Mouse (Mus musculus): Measurements from ENCODE around the gene Hist1h2bg. TPM values are rescaled to one million over a fixed set of nuclear protein-coding genes. Genes with fewer than 3 reads are reported as not detected.
"Not testable (repeated sequence)": the region's sequence is repeated elsewhere in the genome, so short reads cannot be mapped to it uniquely, and the experiment has no call there.

The Hist1h2bg gene
- polyA plus RNA-seq, 1 experiment from 2014 or later, result 7.5 TPM

GRCm38 (mm10) chr13:23532262-23533075 is 38.7 kb upstream of the Hist1h2bg start:
- H3K9ac ChIP-seq (replicated peaks), result peak overlapping the region; percentile 80
- ATAC-seq, result no peak
- 22% methylated on average over 9 of the region's 9 CpGs for WGBS
- no peaks in the 10 kb centered on the region for H3K9me3 ChIP-seq
- no peaks in the 10 kb centered on the region for H3K27me3 ChIP-seq
- H3K4me3 ChIP-seq (replicated peaks), result peak overlapping the region; percentile 55
- H3K36me3 ChIP-seq, result no peaks in the 10 kb centered on the region
- peak overlapping the region; percentile 76 for H3K4me2 ChIP-seq (replicated peaks)
- peak overlapping the region; percentile 98 for H3K27ac ChIP-seq
- peaks cover 53% of the 10 kb centered on the region for H3K4me1 ChIP-seq (replicated peaks)

GRCm38 (mm10) chr13:23533560-23534367 is 37.4 kb upstream of the Hist1h2bg start, which contains the start of gene Hist1h2af:
TSS of gene Hist1h2af (plus strand) at chr13:23533906.
- 0% methylated on average over 25 of the region's 53 CpGs for WGBS
- peak within 1 kb of the TSS; percentile 54 for H3K9ac ChIP-seq (replicated peaks)
- peak; percentile 49; the same call in 1 of the 2 replicates for ATAC-seq
- H3K4me2 ChIP-seq (replicated peaks), result peak within 1 kb of the TSS; percentile 76
- not testable (repeated sequence) for H3K9me3 ChIP-seq, H3K27me3 ChIP-seq, H3K36me3 ChIP-seq
- peak within 1 kb of the TSS; percentile 98 for H3K27ac ChIP-seq
- H3K4me1 ChIP-seq (replicated peaks), result peaks cover 53% of the 10 kb centered on the region
- H3K4me3 ChIP-seq (replicated peaks), result peak within 1 kb of the TSS; percentile 55

- peaks cover 47% of the 10 kb centered on the region for H3K4me1 ChIP-seq (replicated peaks)
- peak overlapping the region; percentile 76 for H3K4me2 ChIP-seq (replicated peaks)
- under 1% methylated on average over 15 of the region's 15 CpGs for WGBS
- H3K9me3 ChIP-seq, result no peaks in the 10 kb centered on the region
- peak overlapping the region; percentile 55 for H3K4me3 ChIP-seq (replicated peaks)
- H3K9ac ChIP-seq (replicated peaks), result peak overlapping the region; percentile 48
- peak overlapping the region; percentile 72 for H3K27ac ChIP-seq
- no peaks in the 10 kb centered on the region for H3K36me3 ChIP-seq
- H3K27me3 ChIP-seq, result no peaks in the 10 kb centered on the region
- peak; percentile 0; the same call in 1 of the 2 replicates for ATAC-seq
Measured at GRCm38 (mm10) chr13:23534368-23535131, 36.6 kb upstream of the Hist1h2bg start.

GRCm38 (mm10) chr13:23535137-23536075 is 35.8 kb upstream of the Hist1h2bg start, which contains the start of gene Hist1h3g:
TSS of gene Hist1h3g (plus strand) at chr13:23535422.
- H3K4me2 ChIP-seq (replicated peaks), result peak within 1 kb of the TSS; percentile 76
- H3K36me3 ChIP-seq, H3K9me3 ChIP-seq, H3K27me3 ChIP-seq: not testable (repeated sequence)
- ATAC-seq, result peak; percentile 91
- peaks cover 42% of the 10 kb centered on the region for H3K4me1 ChIP-seq (replicated peaks)
- peak within 1 kb of the TSS; percentile 72 for H3K27ac ChIP-seq
- H3K4me3 ChIP-seq (replicated peaks), result peak within 1 kb of the TSS; percentile 55
- WGBS, result under 1% methylated on average over 48 of the region's 62 CpGs
- peak within 1 kb of the TSS; percentile 59 for H3K9ac ChIP-seq (replicated peaks)

GRCm38 (mm10) chr13:23536076-23536822 is 34.9 kb upstream of the Hist1h2bg start:
- Histone ChIP-seq H3K27ac (no peak overlapping the region), H3K36me3 (no peaks in the 10 kb centered on the region), H3K4me1 (replicated peaks) (peaks cover 42% of the 10 kb centered on the region), H3K4me2 (replicated peaks) (peak overlapping the region; percentile 76), H3K27me3 (no peaks in the 10 kb centered on the region), H3K9me3 (no peaks in the 10 kb centered on the region), H3K4me3 (replicated peaks) (peak overlapping the region; percentile 55), H3K9ac (replicated peaks) (peak overlapping the region; percentile 59)
- ATAC-seq, result no peak
- 18% methylated on average over 7 of the region's 7 CpGs for WGBS

GRCm38 (mm10) chr13:23537006-23537710 is 34.0 kb upstream of the Hist1h2bg start:
- no peaks in the 10 kb centered on the region for H3K9me3 ChIP-seq
- WGBS, result 79% methylated on average over 3 of the region's 3 CpGs
- no peak overlapping the region for H3K9ac ChIP-seq (replicated peaks)
- no peaks in the 10 kb centered on the region for H3K36me3 ChIP-seq
- no peak for ATAC-seq
- no peaks in the 10 kb centered on the region for H3K27me3 ChIP-seq
- peak overlapping the region; percentile 76 for H3K4me2 ChIP-seq (replicated peaks)
- H3K4me3 ChIP-seq (replicated peaks), result no peak overlapping the region; the same call in 1 of the 2 replicates
- H3K4me1 ChIP-seq (replicated peaks), result peaks cover 38% of the 10 kb centered on the region
- H3K27ac ChIP-seq, result no peak overlapping the region

- H3K9ac ChIP-seq (replicated peaks), result no peak overlapping the region
- H3K36me3 ChIP-seq, result no peaks in the 10 kb centered on the region
- H3K4me2 ChIP-seq (replicated peaks), result no peak overlapping the region
- no peak overlapping the region for H3K4me3 ChIP-seq (replicated peaks)
- no peak overlapping the region for H3K27ac ChIP-seq
- H3K9me3 ChIP-seq, result no peaks in the 10 kb centered on the region
- peaks cover 33% of the 10 kb centered on the region for H3K4me1 ChIP-seq (replicated peaks)
- WGBS, result 75% methylated on average over 5 of the region's 5 CpGs
- no peak for ATAC-seq
- H3K27me3 ChIP-seq, result no peaks in the 10 kb centered on the region
Measured at GRCm38 (mm10) chr13:23538249-23538648, 32.9 kb upstream of the Hist1h2bg start.

GRCm38 (mm10) chr13:23539821-23540220 is 31.4 kb upstream of the Hist1h2bg start:
- not testable (repeated sequence) for H3K9me3 ChIP-seq; H3K27ac ChIP-seq; H3K4me2 ChIP-seq (replicated peaks); H3K27me3 ChIP-seq; H3K36me3 ChIP-seq; H3K4me3 ChIP-seq (replicated peaks); H3K9ac ChIP-seq (replicated peaks); ATAC-seq
- 70% methylated on average over 1 of the region's 1 CpGs for WGBS
- peaks cover 25% of the 10 kb centered on the region for H3K4me1 ChIP-seq (replicated peaks)

GRCm38 (mm10) chr13:23541497-23541896 is 29.7 kb upstream of the Hist1h2bg start:
- Histone ChIP-seq H3K36me3 (no peaks in the 10 kb centered on the region), H3K4me2 (replicated peaks) (no peak overlapping the region), H3K4me3 (replicated peaks) (no peak overlapping the region), H3K27ac (no peak overlapping the region), H3K9ac (replicated peaks) (no peak overlapping the region), H3K9me3 (no peaks in the 10 kb centered on the region), H3K4me1 (replicated peaks) (peaks cover 16% of the 10 kb centered on the region), H3K27me3 (no peaks in the 10 kb centered on the region)
- ATAC-seq, result no peak
- 90% methylated on average over 3 of the region's 3 CpGs for WGBS
